Mouse (Mus musculus) liver, embryonic 13.5 days (tissue): ENCODE results near the gene Meltf. TPM values are rescaled to one million over a fixed set of nuclear protein-coding genes. Genes with fewer than 3 reads are reported as not detected.

Experiments
- ATAC-seq: fragments of 200-750 bp; cut with Nextera tagmentation; 2 replicates; pipeline ENCODE4 v1.8.0; 2017; ENCODE audit warnings: low read depth, mild to moderate bottlenecking, moderate number of reproducible peaks, moderate library complexity
- DNase-seq: peaks from one replicate; pipeline ENCODE4 v3.0.0; 2022
- H3K27ac ChIP-seq: fragments of 300-500 bp; sonication (generic); 2 replicates; pipeline ENCODE4 v1.5.1; 2015; ENCODE audit warnings: moderate library complexity, mild to moderate bottlenecking, inconsistent platforms
- H3K27me3 ChIP-seq: fragments of 300-500 bp; sonication (generic); 2 replicates; pipeline ENCODE4 v1.6.1; 2015; ENCODE audit warnings: mild to moderate bottlenecking, inconsistent platforms
- H3K36me3 ChIP-seq: fragments of 300-500 bp; sonication (generic); 2 replicates; pipeline ENCODE4 v1.6.1; 2015; ENCODE audit warnings: mild to moderate bottlenecking, inconsistent platforms
- H3K4me1 ChIP-seq: fragments of 300-500 bp; sonication (generic); replicated peaks from 2 replicates; pipeline ENCODE4 v1.6.1; 2015; ENCODE audit warnings: inconsistent platforms
- H3K4me2 ChIP-seq: fragments of 300-500 bp; sonication (generic); 2 replicates; pipeline ENCODE4 v1.6.1; 2015; ENCODE audit warnings: inconsistent platforms, mild to moderate bottlenecking, moderate library complexity
- H3K4me3 ChIP-seq: fragments of 300-500 bp; sonication (generic); replicated peaks from 2 replicates; pipeline ENCODE4 v1.5.1; 2015; ENCODE audit warnings: mild to moderate bottlenecking, inconsistent platforms
- H3K9ac ChIP-seq: fragments of 300-500 bp; sonication (generic); 2 replicates; pipeline ENCODE4 v1.6.1; 2015; ENCODE audit warnings: mild to moderate bottlenecking, inconsistent platforms
- H3K9me3 ChIP-seq: fragments of 300-500 bp; sonication (generic); replicated peaks from 2 replicates; pipeline ENCODE4 v1.6.1; 2016; ENCODE audit warnings: inconsistent platforms
- WGBS: fragments of 180-500 bp; shearing (Covaris S2); methylation state at CpG from one replicate; pipeline ENCODE4 v1.1.7; 2015; ENCODE audit not compliant: insufficient replicate concordance; 5-methylcytosine and 5-hydroxymethylcytosine counted together
- polyA plus RNA-seq: library from polyadenylated mRNA; unstranded; fragments of >200 nt; fragmentation: Nextera tagmentation; extraction: Ambion mirVana; gene quantifications from 2 replicates; pipeline ENCODE4 v1.2.1, GENCODE M21; 2015

The Meltf gene
- polyA plus RNA-seq, 1 experiment from 2014 or later = 0.10 TPM

- Histone ChIP-seq H3K36me3 (no peaks in the 10 kb centered on the region), H3K27me3 (no peaks in the 10 kb centered on the region), H3K9ac (no peak overlapping the region), H3K4me2 (peak overlapping the region; percentile 46), H3K9me3 (no peaks in the 10 kb centered on the region), H3K4me1 (peaks cover 7% of the 10 kb centered on the region; the same call in 1 of the 2 replicates), H3K27ac (no peak overlapping the region), H3K4me3 (no peak overlapping the region)
- ATAC-seq = no peak
- DNase-seq = peak; percentile 8
- 17% methylated on average over 29 of the region's 29 CpGs for WGBS
These were observed 18.6 kb downstream of the Meltf start for GRCm38 (mm10) chr16:31896971-31897774.

DNA sequence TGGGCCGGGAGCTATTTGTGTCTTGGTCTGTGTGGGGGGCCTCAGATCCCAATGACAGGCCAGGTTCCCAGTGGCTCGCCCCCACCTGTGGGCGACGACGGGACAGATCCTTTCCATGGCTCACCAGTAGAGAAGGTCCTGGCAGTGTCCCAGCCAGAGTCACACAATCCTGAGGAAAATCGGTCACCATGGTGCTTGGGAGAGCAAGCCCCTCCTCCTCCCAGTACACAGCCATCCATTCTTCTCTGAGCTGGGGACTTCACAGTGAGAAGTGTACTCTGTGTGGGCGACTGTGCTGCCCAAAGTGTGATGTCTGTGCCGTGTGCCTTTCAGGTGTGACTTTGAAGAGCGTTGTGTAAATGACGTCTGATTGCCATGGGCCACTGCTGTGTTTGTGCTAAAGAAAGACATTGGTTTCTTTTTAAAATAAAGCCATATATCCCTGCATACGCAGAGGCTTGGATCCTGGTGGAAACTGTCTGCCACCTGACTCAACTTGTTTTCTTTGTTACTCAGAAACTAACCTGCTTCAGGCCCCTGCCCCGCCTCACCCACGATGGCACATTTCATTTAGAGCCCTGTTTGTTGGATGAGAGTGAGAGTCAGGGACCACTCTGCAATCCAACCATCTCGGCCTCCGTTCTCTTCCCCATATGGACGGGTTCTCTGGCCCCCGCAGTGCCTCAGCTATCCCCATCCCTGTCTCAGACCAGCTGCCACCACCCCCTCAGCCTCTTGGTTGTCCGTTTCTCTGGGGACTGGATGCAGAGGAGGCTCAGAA lies 20.1 kb downstream of the Meltf start:
- H3K4me2 ChIP-seq = no peak overlapping the region
- no peak overlapping the region for H3K4me3 ChIP-seq
- H3K9ac ChIP-seq = no peak overlapping the region
- whole genome bisulfite sequencing = 77% methylated on average over 18 of the region's 18 CpGs
- H3K9me3 ChIP-seq = no peaks in the 10 kb centered on the region
- DNase-seq (no peak), ATAC-seq (no peak)
- no peaks in the 10 kb centered on the region for H3K36me3 ChIP-seq
- H3K27me3 ChIP-seq = no peaks in the 10 kb centered on the region
- peaks cover 7% of the 10 kb centered on the region; the same call in 1 of the 2 replicates for H3K4me1 ChIP-seq
- no peak overlapping the region for H3K27ac ChIP-seq

DNA sequence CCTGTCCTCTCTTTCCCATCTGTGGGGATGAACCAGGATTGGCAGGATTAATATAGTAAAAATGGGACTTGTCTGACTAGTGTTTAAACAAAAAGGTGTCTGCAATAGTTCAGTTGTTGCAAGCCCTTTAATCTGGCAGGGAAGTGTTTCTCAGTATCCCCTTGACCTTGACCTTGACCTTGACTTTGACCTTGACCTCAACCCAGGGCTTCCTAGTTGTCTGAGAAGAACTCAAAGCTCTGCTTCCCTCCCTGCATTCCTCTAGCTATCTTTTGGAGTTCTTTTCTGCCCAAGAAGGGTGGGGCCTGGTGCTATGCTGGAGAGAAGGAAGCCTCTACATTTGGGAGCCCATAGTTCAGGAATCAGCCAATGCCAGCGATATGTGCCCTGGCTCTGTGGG lies 23.3 kb downstream of the Meltf start:
- no peak overlapping the region for H3K4me2 ChIP-seq
- no peak overlapping the region for H3K4me3 ChIP-seq
- H3K4me1 ChIP-seq = peaks cover 19% of the 10 kb centered on the region
- no peaks in the 10 kb centered on the region for H3K36me3 ChIP-seq
- H3K27ac ChIP-seq = no peak overlapping the region
- H3K9me3 ChIP-seq = no peaks in the 10 kb centered on the region
- H3K9ac ChIP-seq = no peak overlapping the region
- H3K27me3 ChIP-seq = peaks cover 7% of the 10 kb centered on the region; the same call in 1 of the 2 replicates
- DNase-seq (no peak), ATAC-seq (no peak)
- WGBS = 70% methylated on average over 1 of the region's 1 CpGs

- DNase-seq (no peak), ATAC-seq (no peak)
- Histone ChIP-seq H3K27me3 (peaks cover 7% of the 10 kb centered on the region; the same call in 1 of the 2 replicates), H3K4me3 (no peak overlapping the region), H3K4me1 (peaks cover 13% of the 10 kb centered on the region), H3K27ac (no peak overlapping the region), H3K9ac (no peak overlapping the region), H3K36me3 (no peaks in the 10 kb centered on the region), H3K9me3 (no peaks in the 10 kb centered on the region), H3K4me2 (no peak overlapping the region)
- 70% methylated on average over 8 of the region's 8 CpGs for WGBS
These were observed 24.6 kb downstream of the Meltf start for GRCm38 (mm10) chr16:31903239-31903638.

DNA sequence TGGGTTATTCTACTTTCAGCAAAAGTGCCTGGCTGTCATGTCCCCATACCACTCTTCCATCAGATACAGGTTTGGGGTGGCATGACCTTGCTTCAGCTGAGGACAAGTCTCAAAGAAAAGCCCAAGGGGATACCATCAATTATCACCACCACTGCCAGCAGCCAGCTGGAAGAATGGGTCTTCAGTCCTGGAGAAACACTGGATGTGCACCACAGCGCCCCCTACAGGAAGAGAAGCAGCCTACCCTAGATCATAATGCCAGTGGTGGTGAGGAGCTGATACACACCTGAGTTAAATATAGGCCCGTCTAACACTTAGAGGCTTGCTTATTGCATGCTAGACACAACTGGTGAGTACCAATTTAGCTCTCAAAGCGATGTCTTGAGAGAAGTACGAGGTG lies 26.7 kb downstream of the Meltf start:
- Histone ChIP-seq H3K27me3 (peaks cover 7% of the 10 kb centered on the region; the same call in 1 of the 2 replicates), H3K4me2 (no peak overlapping the region), H3K9me3 (no peaks in the 10 kb centered on the region), H3K9ac (no peak overlapping the region), H3K27ac (no peak overlapping the region), H3K36me3 (no peaks in the 10 kb centered on the region), H3K4me3 (no peak overlapping the region), H3K4me1 (peaks cover 15% of the 10 kb centered on the region)
- WGBS = 49% methylated on average over 4 of the region's 4 CpGs
- ATAC-seq = no peak
- peak; percentile 15 for DNase-seq

DNA sequence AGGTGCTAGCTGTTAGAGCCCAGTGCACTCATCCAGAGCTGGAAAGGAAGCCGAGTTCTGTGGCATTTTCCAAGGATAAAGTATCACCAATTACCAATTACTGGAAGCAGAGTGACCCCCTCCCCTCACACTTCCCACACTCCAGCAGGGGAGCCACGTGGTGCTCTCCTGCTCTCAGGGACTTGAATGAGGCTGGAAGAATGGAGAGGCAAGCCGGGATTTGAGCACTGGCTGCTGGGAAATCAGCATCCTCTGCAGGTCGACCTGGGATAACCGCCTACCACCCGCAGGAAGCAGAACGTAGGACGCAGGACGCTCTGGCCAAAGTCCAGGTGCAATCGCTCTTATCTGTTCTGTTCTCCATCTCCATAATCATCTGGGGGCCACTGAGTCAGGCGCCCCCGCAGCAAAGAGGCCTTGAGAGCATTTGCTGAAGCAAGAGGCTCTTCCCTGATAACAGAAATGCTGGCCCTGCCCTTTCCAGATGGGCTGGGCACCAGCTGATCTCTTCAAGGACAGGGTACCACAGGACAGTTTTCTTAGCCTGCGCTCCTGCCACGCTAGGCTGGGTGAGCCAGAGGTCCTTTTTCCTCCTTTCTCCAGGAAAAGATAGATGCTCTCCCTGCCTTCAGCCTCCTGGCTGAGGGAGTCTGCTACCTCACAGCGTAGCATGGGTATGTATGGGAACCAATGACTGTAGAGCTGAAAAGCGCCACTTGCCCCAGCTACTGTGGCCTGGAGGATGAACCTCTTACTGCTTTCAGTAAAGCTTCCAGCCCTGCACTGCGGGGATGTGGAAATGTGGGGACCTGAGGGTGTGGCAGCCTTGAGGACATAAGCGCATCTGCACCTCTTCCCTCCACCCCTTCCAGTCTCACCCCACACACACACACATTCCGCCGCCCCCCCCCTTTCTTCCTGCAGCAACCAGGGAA lies 27.5 kb downstream of the Meltf start:
- no peak for ATAC-seq
- no peaks in the 10 kb centered on the region for H3K36me3 ChIP-seq
- no peaks in the 10 kb centered on the region for H3K9me3 ChIP-seq
- no peak overlapping the region for H3K9ac ChIP-seq
- peak overlapping the region; percentile 13; the same call in 1 of the 2 replicates for H3K4me3 ChIP-seq
- H3K27me3 ChIP-seq = peaks cover 10% of the 10 kb centered on the region; the same call in 1 of the 2 replicates
- H3K27ac ChIP-seq = no peak overlapping the region
- no peak for DNase-seq
- 31% methylated on average over 20 of the region's 20 CpGs for WGBS
- peak overlapping the region; percentile 48 for H3K4me2 ChIP-seq
- peaks cover 17% of the 10 kb centered on the region for H3K4me1 ChIP-seq

DNA sequence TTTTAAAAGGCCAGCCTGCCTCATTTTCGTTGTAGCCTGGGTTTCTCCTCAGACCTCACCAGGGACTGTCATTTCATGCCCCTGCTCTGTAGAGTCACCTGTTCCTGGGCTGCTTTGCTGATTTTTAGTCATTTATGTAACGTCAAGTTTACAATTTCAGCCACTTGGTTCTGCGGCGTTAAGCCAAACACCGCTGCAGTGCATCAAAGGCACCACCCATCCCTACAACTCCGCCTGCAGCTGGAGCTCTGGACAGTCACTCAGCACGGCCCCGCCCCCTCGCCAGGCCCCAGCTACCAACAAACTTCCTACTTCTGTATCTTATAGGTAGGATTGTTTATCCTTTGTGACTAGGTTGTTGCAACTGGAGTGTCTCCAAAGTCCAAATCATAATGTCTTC lies 28.3 kb downstream of the Meltf start:
- no peaks in the 10 kb centered on the region for H3K36me3 ChIP-seq
- H3K4me1 ChIP-seq = peaks cover 17% of the 10 kb centered on the region
- DNase-seq (peak; percentile 18), ATAC-seq (no peak)
- H3K4me2 ChIP-seq = peak overlapping the region; percentile 48
- no peak overlapping the region for H3K27ac ChIP-seq
- no peak overlapping the region for H3K9ac ChIP-seq
- WGBS = 4% methylated on average over 9 of the region's 9 CpGs
- peak overlapping the region; percentile 13 for H3K4me3 ChIP-seq
- H3K9me3 ChIP-seq = no peaks in the 10 kb centered on the region
- H3K27me3 ChIP-seq = peaks cover 10% of the 10 kb centered on the region; the same call in 1 of the 2 replicates

GRCm38 (mm10) chr16:31908959-31909358 lies 30.3 kb downstream of the Meltf start:
- H3K27me3 ChIP-seq = peaks cover 12% of the 10 kb centered on the region; the same call in 1 of the 2 replicates
- H3K4me3 ChIP-seq = no peak overlapping the region
- no peaks in the 10 kb centered on the region for H3K36me3 ChIP-seq
- H3K4me1 ChIP-seq = peaks cover 17% of the 10 kb centered on the region
- H3K4me2 ChIP-seq = no peak overlapping the region
- no peaks in the 10 kb centered on the region for H3K9me3 ChIP-seq
- DNase-seq (no peak), ATAC-seq (no peak)
- H3K9ac ChIP-seq = no peak overlapping the region
- 58% methylated on average over 11 of the region's 11 CpGs for WGBS
- no peak overlapping the region for H3K27ac ChIP-seq

- H3K9me3 ChIP-seq = no peaks in the 10 kb centered on the region
- DNase-seq = no peak
- H3K4me1 ChIP-seq = peaks cover 17% of the 10 kb centered on the region
- no peak overlapping the region for H3K9ac ChIP-seq
- WGBS = 29% methylated on average over 10 of the region's 10 CpGs
- H3K27ac ChIP-seq = no peak overlapping the region
- no peak overlapping the region for H3K4me3 ChIP-seq
- H3K27me3 ChIP-seq = peaks cover 12% of the 10 kb centered on the region; the same call in 1 of the 2 replicates
- no peak overlapping the region for H3K4me2 ChIP-seq
- H3K36me3 ChIP-seq = no peaks in the 10 kb centered on the region
- ATAC-seq = no peak
These were observed 31.8 kb downstream of the Meltf start for GRCm38 (mm10) chr16:31910281-31910847.

DNA sequence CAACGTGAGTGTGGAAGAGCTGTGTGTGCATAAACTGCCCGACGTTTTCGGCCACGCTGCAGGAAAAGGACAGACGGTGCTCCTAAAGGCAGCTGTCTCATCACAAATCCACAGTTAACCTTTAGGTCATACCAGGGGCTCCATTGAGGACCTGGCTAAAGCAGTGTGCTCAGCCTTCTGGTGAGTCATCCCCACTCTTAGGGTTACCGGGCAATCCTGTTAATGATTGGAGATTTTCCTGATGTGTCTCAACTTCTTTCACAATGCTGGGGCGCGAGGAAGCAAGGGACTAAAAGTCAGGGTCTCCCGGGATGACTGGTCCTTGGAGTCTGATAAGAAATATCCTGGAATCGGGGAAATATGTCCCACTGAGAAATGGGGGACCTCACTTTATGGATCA lies 39.2 kb downstream of the Meltf start:
- peak overlapping the region; percentile 48; the same call in 1 of the 2 replicates for H3K4me2 ChIP-seq
- no peaks in the 10 kb centered on the region for H3K36me3 ChIP-seq
- no peak overlapping the region for H3K9ac ChIP-seq
- H3K27me3 ChIP-seq = 0 out of 2 replicates have a peak, but pooled peaks cover 3% of the 10 kb centered on the region
- no peak overlapping the region for H3K4me3 ChIP-seq
- no peak for DNase-seq
- no peaks in the 10 kb centered on the region for H3K9me3 ChIP-seq
- 51% methylated on average over 11 of the region's 11 CpGs for WGBS
- H3K4me1 ChIP-seq = 0 out of 2 replicates have a peak, but pooled peaks cover 8% of the 10 kb centered on the region
- H3K27ac ChIP-seq = no peak overlapping the region
- no peak for ATAC-seq
